Mouse (Mus musculus): ENCODE data around the gene Ino80d. TPM values are rescaled to one million over a fixed set of nuclear protein-coding genes. Genes with fewer than 3 reads are reported as not detected.
A peak's percentile ranks its signal among the peaks of the same experiment; 100 is the strongest.
"Not testable (repeated sequence)": the region's sequence is repeated elsewhere in the genome, so short reads cannot be mapped to it uniquely, and the experiment has no call there.

The Ino80d gene
- total RNA-seq (2014; fragmentation: Nextera tagmentation), result 73.8 and 102 TPM in 2 replicates
- 20.6 and 24.0 TPM in 2 replicates for total RNA-seq (2017)

DNA sequence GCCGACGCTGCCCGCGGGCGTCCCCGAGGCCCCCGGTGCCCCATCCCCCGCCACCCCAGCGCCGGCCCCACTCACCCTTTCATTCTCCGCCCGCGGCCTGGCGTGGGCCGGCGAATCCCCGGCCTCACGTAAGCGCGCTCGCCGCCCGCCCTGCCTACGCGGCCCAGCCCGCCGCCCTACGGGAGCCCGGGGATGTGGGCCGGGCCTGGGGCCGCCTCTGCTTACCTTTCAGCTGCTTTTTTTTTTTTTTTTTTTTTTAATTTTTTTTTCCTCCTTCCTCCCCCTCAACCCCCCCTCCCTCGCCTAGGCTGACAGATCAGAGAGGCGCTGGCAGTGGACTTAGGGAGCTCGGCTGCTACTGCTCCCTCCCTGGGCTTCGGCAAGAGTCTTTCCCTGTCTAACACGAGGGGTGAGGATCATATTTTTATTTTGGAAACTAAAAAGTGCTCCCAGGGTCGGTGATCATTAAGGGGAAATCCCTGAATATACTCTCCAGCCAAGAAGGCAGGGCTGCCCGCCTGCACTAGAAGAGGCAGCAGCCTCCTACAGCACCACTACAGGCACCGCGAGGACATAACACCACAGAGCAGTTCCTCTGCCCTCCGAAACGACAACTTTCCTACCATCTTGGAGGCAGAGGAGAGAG, at the start of gene Ino80d:
Gene Ino80d (minus strand): TSS at position 532 of the 646 bp plus-strand sequence.
- ATAC-seq (replicated peaks; ENCODE audit: poor library complexity, severe bottlenecking), result peak; percentile 71

DNA sequence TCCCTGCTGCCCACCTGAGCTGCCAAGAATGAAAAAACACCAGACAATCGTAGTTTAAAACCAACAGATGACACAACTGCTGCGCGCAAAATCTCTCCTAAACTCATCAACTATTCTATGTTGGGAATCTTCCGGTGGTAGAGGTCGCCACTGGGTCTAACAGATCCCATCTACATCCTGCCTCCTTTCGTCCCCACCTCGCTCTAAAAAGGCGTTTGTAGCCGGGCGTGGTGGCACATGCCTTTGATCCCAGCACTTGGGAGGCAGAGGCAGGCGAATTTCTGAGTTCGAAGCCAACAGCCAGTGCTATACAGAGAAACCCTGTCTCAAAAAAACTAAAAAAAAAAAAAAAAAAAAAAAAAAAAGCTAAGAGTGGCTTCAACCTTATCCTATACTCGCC, 25.8 kb upstream of the Ino80d start:
- ATAC-seq (replicated peaks; ENCODE audit: poor library complexity, severe bottlenecking), result no peak

DNA sequence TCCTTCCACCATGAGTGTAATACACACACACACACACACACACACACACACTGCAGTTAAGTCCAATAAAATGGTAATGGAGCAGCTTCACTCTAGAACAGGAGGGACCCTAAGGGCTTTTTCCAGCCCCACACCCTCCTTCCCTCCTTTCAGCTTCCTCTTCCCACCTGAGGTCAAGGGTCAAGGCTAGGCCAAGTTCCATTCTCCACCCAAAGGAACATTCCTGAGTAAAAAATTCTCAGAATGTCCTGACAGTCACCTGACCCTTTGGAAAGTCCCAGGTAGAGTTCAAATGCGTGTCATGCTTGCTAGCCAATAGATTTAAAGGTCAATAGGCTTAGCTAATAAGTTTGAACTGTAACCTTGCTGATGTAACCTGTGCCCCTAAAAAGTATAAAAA, 24.1 kb upstream of the Ino80d start:
- not testable (repeated sequence) for ATAC-seq (replicated peaks; ENCODE audit: poor library complexity, severe bottlenecking)

DNA sequence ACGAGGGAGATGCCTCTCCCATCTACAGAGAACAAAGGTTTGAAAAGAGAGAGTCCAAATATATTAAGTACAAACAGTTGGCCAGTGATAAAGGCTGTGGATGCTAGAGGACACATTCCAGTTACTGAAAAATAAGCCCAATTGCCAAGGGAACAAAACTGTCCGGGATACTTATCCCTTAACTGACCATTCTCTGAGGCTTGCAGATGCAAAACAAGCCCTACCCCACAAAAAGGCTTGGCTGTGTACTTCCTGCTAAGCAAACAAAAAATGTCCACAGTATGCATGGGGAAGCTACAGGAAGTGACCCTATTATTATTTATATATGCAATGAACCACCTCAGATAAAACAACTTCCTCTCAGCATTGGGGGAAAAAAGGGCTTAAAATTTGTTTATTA, 23.5 kb upstream of the Ino80d start:
- ATAC-seq (replicated peaks; ENCODE audit: poor library complexity, severe bottlenecking), result no peak

DNA sequence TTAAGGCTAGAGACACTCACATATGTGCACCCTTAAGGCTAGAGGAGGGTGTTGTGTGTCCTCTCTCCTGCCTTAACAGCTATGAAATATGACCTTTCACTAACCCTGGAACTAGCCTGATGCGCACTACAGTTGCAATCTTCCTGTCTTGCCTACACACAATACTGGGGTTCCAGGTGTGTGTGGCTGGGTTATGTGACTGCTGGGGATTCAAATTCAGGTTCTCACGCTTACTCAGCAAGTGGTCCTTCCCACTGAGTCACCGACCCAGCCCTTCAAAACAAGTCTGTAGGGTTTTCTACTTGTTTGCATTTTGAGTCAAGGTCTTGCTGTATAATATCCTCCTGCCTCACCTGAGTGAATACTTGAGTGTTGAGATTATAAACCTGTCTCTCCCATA, 20.1 kb upstream of the Ino80d start:
- ATAC-seq (replicated peaks; ENCODE audit: poor library complexity, severe bottlenecking), result no peak

DNA sequence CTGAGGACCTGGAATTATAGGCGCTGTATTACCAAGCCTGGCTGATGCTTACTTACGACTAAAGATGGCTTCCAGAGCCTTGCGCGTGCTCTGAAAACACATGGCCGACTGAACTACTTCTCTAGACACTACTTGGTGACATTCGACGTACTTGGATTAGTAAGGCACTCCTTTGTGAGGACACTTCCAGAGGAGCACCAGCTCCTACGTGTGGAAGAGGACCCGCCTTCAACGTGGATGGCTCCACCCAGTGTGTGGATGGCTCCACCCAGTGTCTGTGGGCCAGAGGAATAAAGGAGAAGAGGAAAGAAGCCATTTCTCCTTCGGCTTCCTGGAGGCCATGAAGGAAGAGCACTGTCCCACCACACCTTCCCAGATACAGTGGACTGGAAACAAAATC, 17.3 kb upstream of the Ino80d start:
- peak; percentile 21; the same call in 1 of the 2 replicates for ATAC-seq (replicated peaks; ENCODE audit: poor library complexity, severe bottlenecking)

DNA sequence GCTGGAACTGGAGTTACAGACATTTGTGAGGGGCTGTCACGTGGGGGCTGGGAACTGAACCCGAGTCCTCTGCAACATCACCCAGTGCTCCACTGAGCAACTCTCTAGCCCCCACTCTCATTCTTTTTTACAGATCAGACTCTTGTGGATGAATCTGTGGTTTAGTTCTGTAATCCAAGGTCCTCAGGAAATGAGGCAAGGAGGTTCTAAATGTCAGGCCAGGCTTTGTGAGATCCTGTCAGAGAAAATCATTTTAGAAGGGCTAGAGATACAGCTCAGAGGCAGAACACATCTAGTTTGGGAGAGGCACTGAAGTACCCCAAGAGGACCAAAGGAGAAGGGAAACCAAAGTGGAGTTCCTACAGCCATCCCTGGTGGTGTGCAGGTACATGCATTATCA, 16.4 kb upstream of the Ino80d start:
- peak; percentile 48 for ATAC-seq (replicated peaks; ENCODE audit: poor library complexity, severe bottlenecking)

DNA sequence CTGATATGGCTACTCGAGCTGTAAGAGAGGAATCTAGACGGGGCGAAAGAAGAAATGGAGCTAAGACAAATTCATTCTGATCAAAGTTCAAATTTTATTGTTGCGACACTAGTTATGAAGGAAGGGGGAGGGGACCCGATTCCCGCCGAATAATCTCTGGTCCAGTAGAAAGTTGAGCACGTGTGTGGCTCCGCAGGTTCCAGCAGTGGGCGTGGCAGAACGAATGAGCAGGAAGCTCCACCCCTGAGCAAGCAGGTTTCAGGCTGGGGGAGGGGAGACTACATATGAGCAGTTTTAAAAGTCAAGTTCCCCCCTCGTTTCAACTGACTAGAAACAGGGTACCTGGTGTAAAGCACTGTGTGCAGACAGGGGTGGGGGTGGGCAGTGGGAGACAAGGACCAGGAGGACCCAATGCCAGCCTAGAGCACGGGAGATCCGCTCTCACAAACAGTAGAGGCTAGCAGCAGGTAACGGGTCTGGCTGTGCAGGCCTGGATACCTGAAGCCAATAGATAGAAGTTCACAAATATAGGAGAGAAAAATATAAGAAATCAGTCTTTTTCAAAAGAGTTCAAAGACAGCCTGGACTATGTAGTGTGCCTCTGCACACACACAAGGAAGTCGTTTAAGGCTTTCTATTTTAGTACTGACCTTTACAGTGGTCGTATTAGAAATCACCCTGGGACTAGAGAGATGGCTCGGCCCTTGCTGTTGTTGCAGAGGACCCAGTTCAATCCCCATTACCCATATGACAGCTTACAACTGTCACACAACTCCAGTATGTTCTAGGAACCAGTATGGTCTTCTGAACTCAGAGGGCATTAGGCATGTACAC, 15.6 kb upstream of the Ino80d start:
- ATAC-seq (replicated peaks; ENCODE audit: poor library complexity, severe bottlenecking), result peak; percentile 21; the same call in 1 of the 2 replicates

DNA sequence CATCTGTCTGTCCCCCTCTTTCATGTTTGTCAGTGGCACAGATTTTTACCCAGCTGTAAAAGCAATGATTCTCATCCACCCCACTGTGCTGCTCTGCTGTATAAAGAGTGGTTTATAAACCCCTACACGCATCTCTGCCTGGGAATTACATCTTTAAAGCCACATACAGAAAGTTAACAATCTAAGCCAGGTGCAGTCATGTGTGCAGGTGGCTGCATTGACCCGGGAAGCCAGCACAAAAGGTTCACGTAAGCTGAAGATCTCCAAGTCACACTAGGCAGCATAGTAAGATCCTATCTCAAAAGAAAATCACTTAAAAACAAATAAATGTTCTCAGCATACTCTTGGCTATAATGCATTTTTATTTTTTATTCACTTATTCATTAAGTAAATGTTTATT, 14.8 kb upstream of the Ino80d start:
- ATAC-seq (replicated peaks; ENCODE audit: poor library complexity, severe bottlenecking), result no peak

DNA sequence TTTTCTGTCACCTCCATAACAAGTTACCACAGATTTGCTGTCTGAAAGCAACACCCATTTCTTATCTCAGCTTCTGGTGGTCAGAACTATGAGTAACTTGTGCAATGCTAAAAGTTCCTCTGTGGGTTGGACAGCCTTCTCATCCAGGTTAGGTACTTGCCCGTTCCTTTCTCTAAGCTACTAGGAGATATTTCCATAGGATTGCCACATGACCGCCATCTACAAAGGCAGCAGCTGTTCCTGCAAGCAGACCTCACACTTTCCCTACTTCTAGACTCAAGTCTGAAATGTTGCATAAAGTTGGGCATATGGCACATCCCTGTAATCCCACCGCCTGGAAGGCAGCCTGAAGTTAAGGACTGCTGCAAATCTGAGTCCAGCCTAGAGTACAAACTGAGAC, 11.7 kb upstream of the Ino80d start:
- ATAC-seq (replicated peaks; ENCODE audit: poor library complexity, severe bottlenecking), result peak; percentile 54

DNA sequence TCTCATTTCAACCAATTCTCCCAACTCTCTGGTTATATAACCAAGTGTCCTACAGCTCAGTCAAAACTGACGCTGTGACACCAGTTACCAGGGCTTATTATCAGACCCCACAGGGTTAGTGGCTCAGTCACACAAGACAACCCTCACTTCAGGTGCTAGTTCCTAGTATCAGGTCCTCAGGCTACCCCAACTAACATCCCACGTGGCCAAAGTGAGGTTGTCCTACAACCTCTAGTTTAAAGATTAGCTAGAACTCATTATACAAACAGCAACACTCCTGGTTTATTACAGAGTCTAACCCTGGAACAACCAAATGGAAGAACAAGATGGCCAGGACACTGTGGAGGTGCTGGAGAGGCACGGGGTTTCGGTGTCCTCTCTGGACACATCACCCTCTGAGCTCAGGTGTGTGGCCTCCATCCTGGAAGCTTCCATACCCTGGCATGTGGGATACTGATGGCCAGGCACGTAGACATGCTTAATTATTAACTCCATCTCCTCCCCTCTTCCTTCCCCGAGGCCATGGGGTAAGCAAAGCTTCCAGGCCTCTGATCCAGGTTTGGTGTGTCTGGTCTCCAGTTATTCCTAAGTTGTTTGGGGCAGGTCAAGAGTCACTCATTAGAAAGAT, 9.5 kb upstream of the Ino80d start:
- no peak for ATAC-seq (replicated peaks; ENCODE audit: poor library complexity, severe bottlenecking)

DNA sequence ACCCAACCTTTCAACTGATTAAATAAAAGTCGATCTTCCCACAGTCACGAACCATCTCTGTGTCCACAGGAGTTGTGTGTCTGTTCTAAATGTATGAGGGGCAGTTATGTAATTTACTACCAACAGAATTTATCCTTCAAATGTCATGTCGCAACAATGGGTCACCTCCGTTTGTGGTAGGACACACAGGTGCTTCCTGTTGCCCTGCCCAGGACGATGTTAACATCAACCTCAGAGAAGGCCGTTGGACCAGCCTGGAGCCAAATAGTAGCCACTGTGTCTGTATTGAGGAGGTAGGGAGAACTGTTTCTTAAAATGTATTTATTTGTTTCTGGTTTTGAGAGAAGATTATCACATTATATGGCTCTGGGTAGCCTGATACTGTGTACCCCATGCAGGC, 7.5 kb upstream of the Ino80d start:
- ATAC-seq (replicated peaks; ENCODE audit: poor library complexity, severe bottlenecking), result peak; percentile 72

DNA sequence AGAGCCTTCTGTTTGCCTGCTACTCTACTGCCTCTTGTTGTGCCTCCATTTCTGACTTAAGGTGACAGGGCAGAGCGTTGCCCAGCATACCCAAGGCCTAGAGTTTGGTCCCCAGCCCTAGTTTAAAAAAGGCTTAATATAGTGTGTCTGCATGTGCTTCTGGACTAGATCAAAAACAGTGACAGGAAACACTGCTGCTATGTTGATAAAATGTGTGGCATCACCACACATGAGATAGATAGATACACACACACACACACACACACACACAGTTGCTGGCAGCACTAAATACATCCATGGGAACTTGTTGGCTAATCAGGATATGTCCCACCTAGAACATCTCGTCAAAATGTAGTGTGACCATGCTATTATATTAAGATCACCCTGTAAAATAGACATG, 5.9 kb upstream of the Ino80d start:
- no peak for ATAC-seq (replicated peaks; ENCODE audit: poor library complexity, severe bottlenecking)

DNA sequence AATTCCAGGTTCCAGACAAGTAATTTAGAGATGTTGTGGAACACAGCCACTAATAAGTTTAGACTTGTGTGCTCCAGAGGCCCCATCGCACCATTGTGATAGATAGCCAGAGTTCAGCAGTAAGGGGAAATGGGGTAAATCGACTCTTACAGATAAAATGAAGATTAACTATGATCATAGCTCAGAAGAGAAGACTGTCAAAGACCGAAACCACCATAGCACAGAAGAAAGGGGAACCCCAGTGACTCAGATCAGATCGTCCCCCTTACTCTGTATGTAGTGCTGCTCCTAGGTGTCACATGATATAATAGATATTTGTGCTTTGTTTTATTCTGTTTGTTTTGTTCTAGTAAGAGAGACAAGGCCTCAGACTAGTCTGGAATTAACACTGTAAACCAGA, 5.2 kb upstream of the Ino80d start:
- peak; percentile 62 for ATAC-seq (replicated peaks; ENCODE audit: poor library complexity, severe bottlenecking)

DNA sequence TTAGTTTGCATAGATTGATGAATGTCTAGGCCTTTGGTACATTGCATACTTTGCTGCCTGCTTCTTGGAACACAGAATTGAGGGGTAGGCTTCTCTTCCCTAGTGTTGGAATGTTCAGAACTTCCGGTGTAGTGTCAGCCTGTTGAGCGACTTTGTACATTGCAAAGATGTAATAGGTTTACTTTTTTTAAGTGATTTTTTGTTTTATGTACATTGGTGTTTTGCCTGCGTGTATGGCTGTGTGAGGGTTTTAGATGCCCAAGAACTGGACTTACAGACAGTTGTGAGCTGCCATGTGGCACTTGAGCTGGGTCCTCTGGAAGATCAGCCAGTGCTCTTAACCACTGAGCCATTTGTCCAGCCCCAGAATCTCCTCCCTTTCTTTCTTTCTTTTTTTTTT, 1.1 kb upstream of the Ino80d start:
- no peak for ATAC-seq (replicated peaks; ENCODE audit: poor library complexity, severe bottlenecking)

DNA sequence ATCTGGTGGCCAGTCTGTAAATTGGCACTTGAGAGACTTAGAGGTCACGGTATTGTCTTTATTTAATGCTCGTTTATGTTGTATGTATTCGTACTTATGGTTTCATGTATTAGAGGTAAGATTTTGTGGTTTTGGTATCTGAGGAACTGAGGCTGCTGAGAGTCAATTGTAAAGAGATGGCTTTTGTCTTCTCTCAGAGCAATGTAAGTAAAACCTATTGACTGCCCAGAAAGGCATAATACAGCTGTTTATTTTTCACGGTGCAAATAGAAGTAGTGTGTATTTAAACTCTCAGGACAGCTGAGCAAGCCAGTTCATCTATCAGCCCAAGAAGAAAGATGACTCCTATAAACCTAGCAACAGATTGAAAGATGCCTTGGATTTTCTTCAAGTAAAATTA, 629 bp upstream of the Ino80d start:
- ATAC-seq (replicated peaks; ENCODE audit: poor library complexity, severe bottlenecking), result no peak

DNA sequence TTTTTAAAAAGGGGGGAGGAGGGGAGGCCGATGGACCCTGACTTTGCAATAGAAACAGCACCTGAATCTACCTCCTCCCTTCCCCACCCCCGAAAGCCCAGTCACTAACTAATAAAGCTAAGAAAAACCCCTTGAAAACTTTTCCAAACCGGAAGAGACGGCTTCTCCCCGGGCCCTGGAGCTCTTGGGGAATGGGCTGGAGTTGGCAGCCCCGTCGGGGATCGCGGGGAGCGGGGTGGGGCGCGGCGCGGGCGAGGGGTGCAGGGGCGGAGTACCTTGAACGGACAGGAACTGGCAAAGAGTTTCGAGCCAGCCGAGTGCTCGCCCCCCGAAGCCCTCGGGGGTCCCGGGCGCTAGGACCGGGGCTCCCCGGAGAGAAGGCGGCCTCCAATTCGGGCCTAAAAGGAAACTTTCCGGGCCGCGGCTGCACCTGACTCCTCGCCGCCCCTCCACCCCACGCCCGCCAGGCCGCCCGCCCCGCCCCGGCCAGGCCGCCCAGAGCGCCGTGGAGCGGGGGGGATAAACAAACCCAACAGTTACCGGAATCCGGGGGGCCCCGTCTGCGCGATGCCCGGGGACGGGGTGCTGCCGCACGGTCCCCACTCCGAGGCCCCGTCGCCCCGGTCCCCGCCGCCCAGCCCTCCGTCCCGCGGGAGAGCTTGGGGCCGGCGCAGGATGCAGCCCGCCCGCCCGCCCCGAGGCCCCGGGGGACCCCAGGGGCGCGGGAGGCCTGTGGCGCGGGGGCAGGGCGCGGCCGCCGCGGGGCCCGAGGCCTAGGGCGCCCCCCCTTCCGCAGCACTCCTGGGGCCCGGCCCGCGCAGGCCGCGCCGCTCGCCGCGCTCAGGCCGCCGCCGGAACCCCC, 962 bp downstream of the Ino80d start:
- peak; percentile 5; the same call in 1 of the 2 replicates for ATAC-seq (replicated peaks; ENCODE audit: poor library complexity, severe bottlenecking)

DNA sequence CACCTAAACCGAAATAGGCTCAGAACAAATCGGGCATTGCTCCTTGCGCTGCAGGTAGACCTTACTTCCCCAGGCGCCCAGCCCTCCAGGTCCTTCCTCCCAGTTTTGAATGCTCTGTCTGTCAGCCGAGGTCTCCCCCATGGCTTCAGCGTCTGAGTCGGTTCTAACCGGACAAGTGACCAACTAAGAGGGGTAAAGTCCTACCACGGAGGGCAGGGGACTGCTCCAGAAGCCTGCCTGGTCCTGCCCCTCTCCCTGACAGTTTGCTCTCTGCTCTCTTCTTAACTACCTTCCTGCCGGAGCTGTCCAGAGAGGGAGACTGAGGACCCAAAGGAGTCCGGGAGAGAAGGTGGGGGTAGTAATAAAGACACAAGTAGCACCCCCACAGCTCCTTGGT, 1.6 kb downstream of the Ino80d start:
- ATAC-seq (replicated peaks; ENCODE audit: poor library complexity, severe bottlenecking), result peak; percentile 5; the same call in 1 of the 2 replicates

DNA sequence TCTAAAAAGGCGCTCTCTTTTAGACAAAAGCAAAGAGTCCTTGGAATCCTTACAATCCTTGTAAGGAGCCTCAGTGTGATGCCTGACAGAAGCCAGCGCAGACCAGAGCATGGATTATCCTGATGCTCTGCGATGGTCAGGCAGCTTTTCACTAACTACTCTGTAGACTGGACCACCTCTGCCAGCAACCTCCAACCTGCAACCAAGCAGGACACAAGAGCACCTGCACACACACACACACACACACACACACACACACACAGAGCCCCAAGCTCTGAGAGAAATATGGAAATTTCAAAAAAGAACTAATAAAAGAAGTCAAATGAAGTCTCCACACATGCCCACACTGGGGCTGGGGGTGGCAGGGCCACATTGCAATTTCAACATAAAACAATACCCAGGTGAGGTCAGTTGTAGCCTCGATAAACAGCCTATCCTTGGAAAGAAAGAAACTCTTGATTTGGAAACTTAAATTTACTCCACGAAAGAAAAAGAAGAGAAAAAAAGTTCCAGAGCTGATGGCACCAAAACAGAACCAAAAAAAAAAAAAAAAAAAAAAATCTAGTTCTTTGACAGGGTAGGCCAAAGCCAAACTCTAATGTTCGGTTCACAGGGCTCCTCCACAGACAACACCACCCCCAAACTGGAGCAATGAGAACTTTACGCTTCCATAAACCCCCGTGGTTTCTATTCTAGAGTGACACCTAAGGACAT, 2.2 kb downstream of the Ino80d start:
- no peak for ATAC-seq (replicated peaks; ENCODE audit: poor library complexity, severe bottlenecking)
